Mouse (Mus musculus) ES-Bruce4 (cell line): Measurements from ENCODE around the gene Tm4sf1. TPM values are rescaled to one million over a fixed set of nuclear protein-coding genes. Genes with fewer than 3 reads are reported as not detected.

Experiments used
- H3K27ac ChIP-seq: 2 replicates; pipeline ENCODE4 v1.5.1; 2012; ENCODE audit warnings: low read length, inconsistent platforms; ENCODE audit not compliant: insufficient read depth
- H3K27me3 ChIP-seq: 2 replicates; pipeline ENCODE4 v1.6.1; 2012; ENCODE audit warnings: mild to moderate bottlenecking, low read length, inconsistent platforms; ENCODE audit not compliant: control insufficient read depth, poor library complexity, insufficient read depth, severe bottlenecking
- H3K36me3 ChIP-seq: 2 replicates; pipeline ENCODE4 v1.6.1; 2012; ENCODE audit warnings: inconsistent platforms, mild to moderate bottlenecking, low read length, moderate library complexity; ENCODE audit not compliant: control insufficient read depth, poor library complexity, insufficient read depth, severe bottlenecking
- H3K4me1 ChIP-seq: one replicate; pipeline ENCODE4 v1.8.1; 2011; ENCODE audit warnings: low read length; ENCODE audit not compliant: control insufficient read depth, insufficient read depth
- H3K4me3 ChIP-seq: 2 replicates; pipeline ENCODE4 v1.5.1; 2011; ENCODE audit warnings: low read depth, mild to moderate bottlenecking, low read length
- H3K9ac ChIP-seq: 2 replicates; pipeline ENCODE4 v1.6.1; 2012; ENCODE audit warnings: low read depth, mild to moderate bottlenecking, inconsistent platforms; ENCODE audit not compliant: poor library complexity, severe bottlenecking
- H3K9me3 ChIP-seq: replicated peaks from 2 replicates; pipeline ENCODE4 v1.6.1; 2012; ENCODE audit warnings: mild to moderate bottlenecking, low read length, inconsistent platforms; ENCODE audit not compliant: control insufficient read depth, poor library complexity, insufficient read depth, severe bottlenecking
- CTCF ChIP-seq: IDR thresholded peaks from one replicate; pipeline ENCODE4 v1.8.1; 2011; ENCODE audit warnings: low read depth, low read length
- EP300 ChIP-seq: IDR thresholded peaks from 2 replicates; pipeline ENCODE4 v1.6.1; 2011; ENCODE audit warnings: low read depth, low read length; ENCODE audit not compliant: insufficient read depth
- POLR2A ChIP-seq: IDR thresholded peaks from one replicate; pipeline ENCODE4 v1.8.1; 2011; ENCODE audit warnings: low read length; ENCODE audit not compliant: insufficient read depth
- polyA plus RNA-seq: library from polyadenylated mRNA; stranded (reverse); fragments of >200 nt; gene quantifications from 2 replicates; pipeline ENCODE4 v1.2.4, GENCODE M21; 2011; ENCODE audit warnings: low read depth; ENCODE audit not compliant: missing spikeins, insufficient read depth, insufficient read length

Tm4sf1 gene
- polyA plus RNA-seq, 1 experiment = 0.81 TPM

DNA sequence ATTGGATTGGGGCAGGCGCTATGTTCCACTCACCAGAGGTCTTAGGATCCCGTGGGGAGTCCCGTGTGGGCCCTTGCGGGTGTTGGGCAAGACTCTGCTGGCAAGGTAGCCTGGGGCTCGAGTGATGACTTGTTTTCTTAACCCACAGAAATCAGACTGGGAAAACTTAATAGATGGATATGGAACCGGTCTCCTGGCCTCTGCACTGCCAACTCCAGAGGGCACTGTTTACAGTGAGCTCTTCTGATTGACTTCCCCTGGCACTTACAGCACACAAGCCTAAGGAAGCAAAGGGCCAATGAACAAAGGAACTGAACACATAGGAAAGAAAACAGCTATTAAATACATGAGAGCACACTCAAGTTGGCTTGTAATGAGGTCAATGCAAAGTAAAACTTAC, 26.2 kb upstream of the Tm4sf1 start:
- no peaks in the 10 kb centered on the region for H3K9me3 ChIP-seq
- H3K36me3 ChIP-seq = no peaks in the 10 kb centered on the region
- TF ChIP-seq POLR2A (no peak), EP300 (no peak), CTCF (peak; percentile 1)
- H3K4me1 ChIP-seq = no peaks in the 10 kb centered on the region
- H3K27me3 ChIP-seq = no peaks in the 10 kb centered on the region
- no peak overlapping the region for H3K27ac ChIP-seq
- no peak overlapping the region for H3K4me3 ChIP-seq
- H3K9ac ChIP-seq = no peak overlapping the region

GRCm38 (mm10) chr3:57307076-57307475, 5.3 kb upstream of the Tm4sf1 start:
- Histone ChIP-seq H3K36me3 (no peaks in the 10 kb centered on the region), H3K9ac (no peak overlapping the region), H3K27me3 (no peaks in the 10 kb centered on the region; the same call in 1 of the 2 replicates), H3K27ac (no peak overlapping the region), H3K9me3 (no peaks in the 10 kb centered on the region), H3K4me3 (no peak overlapping the region), H3K4me1 (no peaks in the 10 kb centered on the region)
- TF ChIP-seq EP300 (no peak), CTCF (no peak), POLR2A (no peak)

- no peaks in the 10 kb centered on the region for H3K36me3 ChIP-seq
- TF ChIP-seq EP300 (no peak), POLR2A (no peak), CTCF (no peak)
- no peaks in the 10 kb centered on the region for H3K9me3 ChIP-seq
- H3K9ac ChIP-seq = no peak overlapping the region
- no peaks in the 10 kb centered on the region; the same call in 1 of the 2 replicates for H3K27me3 ChIP-seq
- H3K27ac ChIP-seq = no peak overlapping the region
- H3K4me1 ChIP-seq = no peaks in the 10 kb centered on the region
- H3K4me3 ChIP-seq = no peak overlapping the region
These were observed 3.8 kb upstream of the Tm4sf1 start for GRCm38 (mm10) chr3:57305564-57305963.

DNA sequence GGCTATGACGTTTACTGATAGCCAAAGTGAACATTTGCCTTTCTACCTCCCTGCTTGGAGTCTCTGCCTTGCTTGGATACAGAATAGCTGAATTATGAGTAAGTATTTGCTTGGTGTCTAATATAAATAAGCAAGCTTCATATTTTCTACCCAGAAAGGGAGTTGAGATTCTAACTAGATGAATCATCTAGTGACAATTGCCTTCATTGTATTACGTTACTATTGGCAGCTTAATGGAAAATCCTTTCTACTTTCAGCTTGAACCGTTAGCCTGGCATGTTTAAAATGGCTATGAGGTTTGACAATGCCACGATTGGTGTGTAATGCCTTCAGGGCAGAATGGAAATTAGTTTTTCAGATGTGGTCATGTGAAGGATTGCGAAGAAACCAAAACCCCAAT, 2.7 kb upstream of the Tm4sf1 start:
- no peak for TF ChIP-seq CTCF
- TF ChIP-seq POLR2A = no peak
- no peak for TF ChIP-seq EP300
- no peak overlapping the region for H3K9ac ChIP-seq
- H3K4me3 ChIP-seq = no peak overlapping the region

DNA sequence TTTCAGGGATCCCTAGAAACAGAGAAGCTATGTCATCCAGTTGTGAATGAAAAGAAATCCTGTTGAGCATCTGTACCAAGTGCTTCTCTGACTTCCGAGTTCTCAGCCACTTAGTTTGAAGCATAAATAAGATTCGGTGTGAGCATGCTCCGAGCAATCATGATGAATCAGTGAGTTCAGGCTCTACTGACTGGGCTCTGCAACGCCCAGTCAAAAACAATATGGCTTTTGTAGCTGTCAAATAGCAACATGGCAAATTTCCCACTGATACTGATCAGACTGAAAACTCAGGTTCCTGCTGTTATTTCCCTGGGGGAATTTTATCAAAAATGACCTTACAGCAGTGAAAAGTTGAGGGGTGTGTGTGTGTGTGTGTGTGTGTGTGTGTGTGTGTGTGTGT, 2.3 kb upstream of the Tm4sf1 start:
- H3K9me3 ChIP-seq = no peaks in the 10 kb centered on the region

More for the DNA sequence above, 2.7 kb upstream of the Tm4sf1 start:
- Histone ChIP-seq H3K36me3 (no peaks in the 10 kb centered on the region), H3K9me3 (no peaks in the 10 kb centered on the region), H3K27me3 (no peaks in the 10 kb centered on the region; the same call in 1 of the 2 replicates), H3K27ac (no peak overlapping the region), H3K4me1 (no peaks in the 10 kb centered on the region)

GRCm38 (mm10) chr3:57303486-57303885, 1.7 kb upstream of the Tm4sf1 start:
- H3K9ac ChIP-seq = no peak overlapping the region
- H3K4me3 ChIP-seq = no peak overlapping the region
- no peaks in the 10 kb centered on the region for H3K9me3 ChIP-seq
- no peaks in the 10 kb centered on the region for H3K4me1 ChIP-seq
- no peak overlapping the region for H3K27ac ChIP-seq
- no peaks in the 10 kb centered on the region; the same call in 1 of the 2 replicates for H3K27me3 ChIP-seq
- no peaks in the 10 kb centered on the region for H3K36me3 ChIP-seq
- no peak for TF ChIP-seq POLR2A
- TF ChIP-seq EP300 = no peak
- TF ChIP-seq CTCF = no peak

More for the DNA sequence above, 2.3 kb upstream of the Tm4sf1 start:
- no peaks in the 10 kb centered on the region for H3K4me1 ChIP-seq
- H3K36me3 ChIP-seq = no peaks in the 10 kb centered on the region
- H3K27ac ChIP-seq = no peak overlapping the region
- H3K27me3 ChIP-seq = no peaks in the 10 kb centered on the region; the same call in 1 of the 2 replicates
- TF ChIP-seq EP300 (no peak), CTCF (no peak), POLR2A (no peak)
- H3K9ac ChIP-seq = no peak overlapping the region
- no peak overlapping the region for H3K4me3 ChIP-seq
